Mouse (Mus musculus): Measurements from ENCODE around the gene Zbtb9. TPM values are rescaled to one million over a fixed set of nuclear protein-coding genes. Genes with fewer than 3 reads are reported as not detected.
"Not testable (repeated sequence)": the region's sequence is repeated elsewhere in the genome, so short reads cannot be mapped to it uniquely, and the experiment has no call there.

Zbtb9 gene
- polyA plus RNA-seq, 1 experiment from 2014 or later = 15.6 TPM

GRCm38 (mm10) chr17:26975415-26975814 lies 2.4 kb downstream of the Zbtb9 start:
- H3K9me3 ChIP-seq (replicated peaks) = no peaks in the 10 kb centered on the region
- H3K4me2 ChIP-seq (replicated peaks) = no peak overlapping the region
- H3K36me3 ChIP-seq = peaks cover 53% of the 10 kb centered on the region
- peaks cover 45% of the 10 kb centered on the region for H3K4me1 ChIP-seq
- H3K27ac ChIP-seq (replicated peaks) = no peak overlapping the region
- no peak overlapping the region for H3K4me3 ChIP-seq (replicated peaks)
- H3K27me3 ChIP-seq = no peaks in the 10 kb centered on the region
- ATAC-seq (ENCODE audit: insufficient number of reproducible peaks, low FRiP score, low TSS enrichment, low read depth) = no peak
- H3K9ac ChIP-seq = no peak overlapping the region

GRCm38 (mm10) chr17:26977354-26977753 lies 4.4 kb downstream of the Zbtb9 start:
- H3K4me3 ChIP-seq (replicated peaks); H3K27me3 ChIP-seq; H3K9ac ChIP-seq; H3K4me2 ChIP-seq (replicated peaks); H3K27ac ChIP-seq (replicated peaks); ATAC-seq (ENCODE audit: insufficient number of reproducible peaks, low FRiP score, low TSS enrichment, low read depth); H3K9me3 ChIP-seq (replicated peaks): not testable (repeated sequence)
- Histone ChIP-seq H3K4me1 (peaks cover 26% of the 10 kb centered on the region), H3K36me3 (peaks cover 48% of the 10 kb centered on the region)
- WGBS = 88% methylated on average over 6 of the region's 6 CpGs

- H3K9me3 ChIP-seq (replicated peaks) = no peaks in the 10 kb centered on the region
- peaks cover 15% of the 10 kb centered on the region for H3K4me1 ChIP-seq
- H3K27me3 ChIP-seq = no peaks in the 10 kb centered on the region
- 77% methylated on average over 2 of the region's 2 CpGs for WGBS
- no peak overlapping the region for H3K9ac ChIP-seq
- peaks cover 48% of the 10 kb centered on the region for H3K36me3 ChIP-seq
- H3K27ac ChIP-seq (replicated peaks) = no peak overlapping the region
- ATAC-seq (ENCODE audit: insufficient number of reproducible peaks, low FRiP score, low TSS enrichment, low read depth) = no peak
- H3K4me3 ChIP-seq (replicated peaks) = no peak overlapping the region
- no peak overlapping the region for H3K4me2 ChIP-seq (replicated peaks)
Measured at GRCm38 (mm10) chr17:26979426-26979825, 6.5 kb downstream of the Zbtb9 start.

GRCm38 (mm10) chr17:26981050-26981449 lies 8.1 kb downstream of the Zbtb9 start:
- Histone ChIP-seq H3K4me1 (peaks cover under 1% of the 10 kb centered on the region; the same call in 1 of the 2 replicates), H3K9ac (no peak overlapping the region)
- ATAC-seq (ENCODE audit: insufficient number of reproducible peaks, low FRiP score, low TSS enrichment, low read depth) = no peak

GRCm38 (mm10) chr17:26983382-26983781 lies 10.4 kb downstream of the Zbtb9 start:
- H3K4me3 ChIP-seq (replicated peaks) = no peak overlapping the region
- H3K4me1 ChIP-seq = no peaks in the 10 kb centered on the region
- ATAC-seq (ENCODE audit: insufficient number of reproducible peaks, low FRiP score, low TSS enrichment, low read depth) = no peak
- H3K36me3 ChIP-seq = peaks cover 10% of the 10 kb centered on the region
- H3K9ac ChIP-seq = no peak overlapping the region
- H3K27me3 ChIP-seq = no peaks in the 10 kb centered on the region
- H3K4me2 ChIP-seq (replicated peaks) = no peak overlapping the region
- no peaks in the 10 kb centered on the region for H3K9me3 ChIP-seq (replicated peaks)
- no peak overlapping the region for H3K27ac ChIP-seq (replicated peaks)
- 92% methylated on average over 4 of the region's 4 CpGs for WGBS

More at GRCm38 (mm10) chr17:26981050-26981449, 8.1 kb downstream of the Zbtb9 start:
- Histone ChIP-seq H3K27me3 (no peaks in the 10 kb centered on the region), H3K4me3 (replicated peaks) (no peak overlapping the region), H3K9me3 (replicated peaks) (no peaks in the 10 kb centered on the region), H3K36me3 (peaks cover 31% of the 10 kb centered on the region), H3K4me2 (replicated peaks) (no peak overlapping the region), H3K27ac (replicated peaks) (no peak overlapping the region)
- 71% methylated on average over 2 of the region's 2 CpGs for WGBS

- H3K4me1 ChIP-seq = no peaks in the 10 kb centered on the region
- H3K27ac ChIP-seq (replicated peaks) = no peak overlapping the region
- H3K9ac ChIP-seq = no peak overlapping the region
- no peak for ATAC-seq (ENCODE audit: insufficient number of reproducible peaks, low FRiP score, low TSS enrichment, low read depth)
- H3K9me3 ChIP-seq (replicated peaks) = no peaks in the 10 kb centered on the region
- 80% methylated on average over 10 of the region's 10 CpGs for WGBS
- no peaks in the 10 kb centered on the region for H3K36me3 ChIP-seq
- no peak overlapping the region for H3K4me3 ChIP-seq (replicated peaks)
- no peak overlapping the region for H3K4me2 ChIP-seq (replicated peaks)
- no peaks in the 10 kb centered on the region for H3K27me3 ChIP-seq
Measured at GRCm38 (mm10) chr17:26985503-26986179, 12.7 kb downstream of the Zbtb9 start.

- no peaks in the 10 kb centered on the region for H3K36me3 ChIP-seq
Measured at GRCm38 (mm10) chr17:26990521-26990920, 17.6 kb downstream of the Zbtb9 start.

GRCm38 (mm10) chr17:26994410-26994809 lies 21.4 kb downstream of the Zbtb9 start:
- no peaks in the 10 kb centered on the region for H3K27me3 ChIP-seq
- H3K4me2 ChIP-seq (replicated peaks) = no peak overlapping the region
- no peaks in the 10 kb centered on the region for H3K9me3 ChIP-seq (replicated peaks)
- H3K27ac ChIP-seq (replicated peaks) = 0 out of 2 replicates have a peak overlapping the region, but pooled peaks have one; percentile 31
- peaks cover 6% of the 10 kb centered on the region; the same call in 1 of the 2 replicates for H3K4me1 ChIP-seq
- WGBS = 73% methylated on average over 14 of the region's 14 CpGs
- H3K4me3 ChIP-seq (replicated peaks) = no peak overlapping the region
- no peak for ATAC-seq (ENCODE audit: insufficient number of reproducible peaks, low FRiP score, low TSS enrichment, low read depth)
- H3K36me3 ChIP-seq = no peaks in the 10 kb centered on the region
- H3K9ac ChIP-seq = no peak overlapping the region

More at GRCm38 (mm10) chr17:26990521-26990920, 17.6 kb downstream of the Zbtb9 start:
- Histone ChIP-seq H3K4me3 (replicated peaks) (no peak overlapping the region), H3K4me2 (replicated peaks) (no peak overlapping the region), H3K4me1 (peaks cover 6% of the 10 kb centered on the region; the same call in 1 of the 2 replicates), H3K27me3 (no peaks in the 10 kb centered on the region), H3K9ac (no peak overlapping the region), H3K9me3 (replicated peaks) (no peaks in the 10 kb centered on the region), H3K27ac (replicated peaks) (no peak overlapping the region)
- ATAC-seq (ENCODE audit: insufficient number of reproducible peaks, low FRiP score, low TSS enrichment, low read depth) = no peak

- no peaks in the 10 kb centered on the region for H3K9me3 ChIP-seq (replicated peaks)
- H3K36me3 ChIP-seq = no peaks in the 10 kb centered on the region
- H3K27me3 ChIP-seq = no peaks in the 10 kb centered on the region
- H3K9ac ChIP-seq = no peak overlapping the region
- 68% methylated on average over 6 of the region's 6 CpGs for WGBS
- H3K27ac ChIP-seq (replicated peaks) = peak overlapping the region; percentile 31; the same call in 1 of the 2 replicates
- no peak overlapping the region for H3K4me3 ChIP-seq (replicated peaks)
- ATAC-seq (ENCODE audit: insufficient number of reproducible peaks, low FRiP score, low TSS enrichment, low read depth) = no peak
- no peak overlapping the region for H3K4me2 ChIP-seq (replicated peaks)
- H3K4me1 ChIP-seq = peaks cover 6% of the 10 kb centered on the region; the same call in 1 of the 2 replicates
Measured at GRCm38 (mm10) chr17:26995006-26995405, 22.0 kb downstream of the Zbtb9 start.

- no peaks in the 10 kb centered on the region for H3K36me3 ChIP-seq
- H3K27ac ChIP-seq (replicated peaks) = no peak overlapping the region
- no peaks in the 10 kb centered on the region for H3K9me3 ChIP-seq (replicated peaks)
- no peak overlapping the region for H3K9ac ChIP-seq
- WGBS = 69% methylated on average over 8 of the region's 8 CpGs
- ATAC-seq (ENCODE audit: insufficient number of reproducible peaks, low FRiP score, low TSS enrichment, low read depth) = peak; percentile 49; the same call in 1 of the 2 replicates
- no peak overlapping the region for H3K4me2 ChIP-seq (replicated peaks)
- H3K27me3 ChIP-seq = no peaks in the 10 kb centered on the region
- H3K4me3 ChIP-seq (replicated peaks) = no peak overlapping the region
- peaks cover 6% of the 10 kb centered on the region; the same call in 1 of the 2 replicates for H3K4me1 ChIP-seq
Measured at GRCm38 (mm10) chr17:26995562-26995961, 22.6 kb downstream of the Zbtb9 start.

GRCm38 (mm10) chr17:26997661-26998060 lies 24.7 kb downstream of the Zbtb9 start:
- Histone ChIP-seq H3K27ac (replicated peaks) (no peak overlapping the region), H3K4me3 (replicated peaks) (no peak overlapping the region), H3K4me2 (replicated peaks) (no peak overlapping the region), H3K36me3 (no peaks in the 10 kb centered on the region), H3K9ac (no peak overlapping the region), H3K4me1 (peaks cover 6% of the 10 kb centered on the region; the same call in 1 of the 2 replicates), H3K9me3 (replicated peaks) (no peaks in the 10 kb centered on the region), H3K27me3 (no peaks in the 10 kb centered on the region)
- 71% methylated on average over 4 of the region's 4 CpGs for WGBS
- no peak for ATAC-seq (ENCODE audit: insufficient number of reproducible peaks, low FRiP score, low TSS enrichment, low read depth)

GRCm38 (mm10) chr17:26998283-26998682 lies 25.3 kb downstream of the Zbtb9 start:
- Histone ChIP-seq H3K9ac (no peak overlapping the region), H3K27ac (replicated peaks) (no peak overlapping the region), H3K4me3 (replicated peaks) (no peak overlapping the region), H3K4me1 (peaks cover 6% of the 10 kb centered on the region; the same call in 1 of the 2 replicates), H3K27me3 (no peaks in the 10 kb centered on the region), H3K36me3 (no peaks in the 10 kb centered on the region), H3K9me3 (replicated peaks) (no peaks in the 10 kb centered on the region), H3K4me2 (replicated peaks) (no peak overlapping the region)
- no peak for ATAC-seq (ENCODE audit: insufficient number of reproducible peaks, low FRiP score, low TSS enrichment, low read depth)
- 78% methylated on average over 15 of the region's 15 CpGs for WGBS

Data from embryonic facial prominence, embryonic 15.5 days (tissue).